Mouse (Mus musculus) B cell, adult 2 months (primary cell): ENCODE results near the gene Cdhr2.
A peak's percentile ranks its signal among the peaks of the same experiment; 100 is the strongest.

ENCODE experiments used
- DNase-seq, 2 experiments: peaks; one replicate each; pipeline ENCODE4 v3.0.0; 2022

The Cdhr2 gene

GRCm38 (mm10) chr13:54693558-54694347, 7.5 kb upstream of the Cdhr2 start, which contains the start of gene Rnf44:
Rnf44 (minus strand) TSS chr13:54693907.
- DNase-seq: peak; percentile 99

GRCm38 (mm10) chr13:54694348-54695060, 6.8 kb upstream of the Cdhr2 start:
- peak; percentile 90 to 92 for DNase-seq

GRCm38 (mm10) chr13:54695479-54696230, 5.6 kb upstream of the Cdhr2 start:
- no peak for DNase-seq

- DNase-seq: no peak
These were observed 1.2 kb downstream of the Cdhr2 start for GRCm38 (mm10) chr13:54702507-54702906.

- no peak for DNase-seq
These were observed 3.6 kb downstream of the Cdhr2 start for GRCm38 (mm10) chr13:54704890-54705289.

- no peak for DNase-seq
These were observed 9.6 kb downstream of the Cdhr2 start for GRCm38 (mm10) chr13:54710866-54711265.

- peak; percentile 21 to 29 for DNase-seq
These were observed 13.1 kb downstream of the Cdhr2 start for GRCm38 (mm10) chr13:54714393-54714792.

- no peak for DNase-seq
These were observed 13.7 kb downstream of the Cdhr2 start for GRCm38 (mm10) chr13:54714996-54715395.

- peak; percentile 76 to 78 for DNase-seq
These were observed 15.7 kb downstream of the Cdhr2 start for GRCm38 (mm10) chr13:54716916-54717315.

- DNase-seq: peak; percentile 10 to 12
These were observed 21.9 kb downstream of the Cdhr2 start for GRCm38 (mm10) chr13:54723143-54723542.

- DNase-seq: no peak
These were observed 24.9 kb downstream of the Cdhr2 start for GRCm38 (mm10) chr13:54726131-54726530.

GRCm38 (mm10) chr13:54736931-54737330, 35.7 kb downstream of the Cdhr2 start:
- DNase-seq: no peak

- no peak for DNase-seq
These were observed 36.4 kb downstream of the Cdhr2 start for GRCm38 (mm10) chr13:54737488-54738212.

- no peak for DNase-seq
These were observed 36.9 kb downstream of the Cdhr2 start for GRCm38 (mm10) chr13:54738213-54738601.

- no peak for DNase-seq
These were observed 44.8 kb downstream of the Cdhr2 start for GRCm38 (mm10) chr13:54746110-54746509.

GRCm38 (mm10) chr13:54746896-54747295, 45.6 kb downstream of the Cdhr2 start:
- no peak for DNase-seq

- no peak for DNase-seq
These were observed 46.9 kb downstream of the Cdhr2 start for GRCm38 (mm10) chr13:54748190-54748589.

GRCm38 (mm10) chr13:54748721-54749060, 47.4 kb downstream of the Cdhr2 start:
- DNase-seq: no peak

- DNase-seq: peak in 1 of 2 experiments; percentile 20
These were observed 48.0 kb downstream of the Cdhr2 start for GRCm38 (mm10) chr13:54749061-54749863.

- no peak for DNase-seq
These were observed 48.7 kb downstream of the Cdhr2 start, which contains the start of gene Gprin1 for GRCm38 (mm10) chr13:54749864-54750411. Gprin1 (minus strand) TSS chr13:54749874.

- peak; percentile 29 to 38 for DNase-seq
These were observed 49.4 kb downstream of the Cdhr2 start for GRCm38 (mm10) chr13:54750699-54751098.
